Mouse (Mus musculus) ES-E14 (cell line): ENCODE data around the gene Ube2g2.

Source experiments
- MAFK ChIP-seq: IDR thresholded peaks from 2 replicates; pipeline ENCODE4 v1.6.1; 2014; ENCODE audit warnings: mild to moderate bottlenecking, low read depth, low read length, inconsistent platforms; ENCODE audit not compliant: insufficient read depth
- ZNF384 ChIP-seq: IDR thresholded peaks from 2 replicates; pipeline ENCODE4 v1.6.1; 2012; ENCODE audit warnings: low read depth, low read length, inconsistent platforms

- TF ChIP-seq MAFK (no peak), ZNF384 (no peak)
Observed at GRCm38 (mm10) chr10:77670710-77671109, 48.6 kb downstream of the Ube2g2 start.
